Mouse (Mus musculus) adrenal gland, adult (tissue): Measurements from ENCODE around the gene Ptch1.

ENCODE experiments used
- DNase-seq, 2 experiments: peaks; one replicate each; pipeline ENCODE4 v3.0.0; 2022 to 2023; ENCODE audit warnings: low spot score in 1 of 2; ENCODE audit not compliant: inconsistent age in 2 of 2

The Ptch1 gene

GRCm38 (mm10) chr13:63502391-63502790 is 71.0 kb downstream of the Ptch1 start:
- no peak for DNase-seq

- no peak for DNase-seq
These were observed 73.9 kb downstream of the Ptch1 start for GRCm38 (mm10) chr13:63499489-63499888.

GRCm38 (mm10) chr13:63496646-63497582 is 76.5 kb downstream of the Ptch1 start, which contains the start of gene Fancc:
Gene Fancc, minus strand, starts transcription at chr13:63497278.
- DNase-seq, result no peak

DNA sequence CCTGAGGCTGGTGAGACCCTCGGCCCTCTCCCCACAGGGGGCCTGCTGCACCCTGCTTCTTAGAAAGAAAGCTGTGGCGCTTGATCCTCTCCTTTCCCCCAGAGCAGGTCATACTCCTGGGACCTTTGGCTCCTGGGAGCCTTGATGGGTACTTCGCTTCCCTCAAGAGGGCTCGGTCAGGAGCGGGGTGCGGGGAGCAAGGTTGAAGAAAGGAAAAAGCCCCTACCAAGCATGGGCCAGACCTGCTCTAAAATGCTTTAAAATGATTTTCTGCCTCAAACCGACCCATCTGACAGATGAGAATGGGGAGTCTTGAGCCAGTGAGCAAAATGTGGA is 85.7 kb downstream of the Ptch1 start:
- DNase-seq, result no peak

DNA sequence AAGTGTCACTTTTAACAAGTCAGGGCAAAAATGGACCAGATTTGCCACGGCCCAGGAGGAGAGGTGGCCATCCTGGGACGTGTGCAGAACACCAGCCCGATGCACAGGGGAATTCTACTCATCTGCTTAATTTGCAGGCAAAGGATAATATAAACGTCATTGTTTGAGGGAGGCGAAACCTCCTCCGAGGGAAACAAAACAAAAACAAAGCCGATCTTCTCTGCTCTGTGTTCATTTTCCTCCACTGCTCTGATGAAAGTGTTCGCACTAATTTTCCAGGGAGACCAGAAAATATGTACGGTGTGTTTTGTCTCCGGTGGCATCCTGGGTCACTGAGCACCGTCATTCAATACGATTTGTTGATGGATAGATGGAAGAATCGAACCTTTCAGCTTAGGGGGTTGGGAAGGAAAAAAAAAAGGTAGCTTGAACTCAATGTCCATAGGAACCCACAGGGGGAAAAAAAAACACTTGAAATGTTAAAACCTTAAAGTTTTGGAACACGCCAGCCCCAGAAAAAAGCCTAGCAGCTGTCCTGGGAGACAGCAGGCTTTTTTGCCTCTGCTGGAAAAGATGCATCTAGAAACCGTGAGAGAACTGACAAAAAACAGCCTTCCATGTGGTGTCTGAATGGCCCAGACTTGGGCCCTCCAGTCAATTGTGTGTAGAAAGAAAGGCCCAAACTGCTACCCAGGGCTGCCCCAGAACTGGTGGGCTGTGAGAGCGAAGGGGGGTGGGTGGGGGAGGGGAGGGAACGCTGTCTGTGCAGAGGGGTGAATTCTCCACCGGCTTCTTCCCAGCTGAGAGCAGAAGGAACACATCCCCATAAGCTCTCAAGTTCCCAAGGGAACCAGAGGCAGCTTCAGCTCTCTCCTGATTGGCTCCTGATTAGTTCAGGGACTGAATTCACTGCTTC is 86.3 kb downstream of the Ptch1 start:
- no peak for DNase-seq

GRCm38 (mm10) chr13:63475356-63475755 is 98.0 kb downstream of the Ptch1 start:
- DNase-seq, result no peak
